Mouse (Mus musculus) bone marrow macrophage, adult 2 months (primary cell): ENCODE data around the gene Aggf1.

Experiments
- CTCF ChIP-seq: IDR thresholded peaks from 2 replicates; pipeline ENCODE4 v1.5.1; 2012; ENCODE audit warnings: low read depth, mild to moderate bottlenecking, low read length, moderate library complexity
- POLR2A ChIP-seq: IDR thresholded peaks from 2 replicates; pipeline ENCODE4 v1.6.1; 2012; ENCODE audit warnings: mild to moderate bottlenecking, low read depth, low read length, borderline replicate concordance

- no peak for TF ChIP-seq CTCF
- no peak for TF ChIP-seq POLR2A
Measured at GRCm38 (mm10) chr13:95343470-95343869, 31.7 kb downstream of the Aggf1 start.
